Mouse (Mus musculus) lung, postnatal 0 days (tissue): Measurements from ENCODE around the gene Galnt14.

ENCODE experiments used
- CTCF ChIP-seq: IDR thresholded peaks from 2 replicates; pipeline ENCODE4 v1.5.1; 2016; ENCODE audit warnings: antibody characterized with exemption, mild to moderate bottlenecking
- EP300 ChIP-seq: IDR thresholded peaks from 2 replicates; pipeline ENCODE4 v1.6.1; 2016; ENCODE audit warnings: antibody characterized with exemption, mild to moderate bottlenecking, control low read depth

DNA sequence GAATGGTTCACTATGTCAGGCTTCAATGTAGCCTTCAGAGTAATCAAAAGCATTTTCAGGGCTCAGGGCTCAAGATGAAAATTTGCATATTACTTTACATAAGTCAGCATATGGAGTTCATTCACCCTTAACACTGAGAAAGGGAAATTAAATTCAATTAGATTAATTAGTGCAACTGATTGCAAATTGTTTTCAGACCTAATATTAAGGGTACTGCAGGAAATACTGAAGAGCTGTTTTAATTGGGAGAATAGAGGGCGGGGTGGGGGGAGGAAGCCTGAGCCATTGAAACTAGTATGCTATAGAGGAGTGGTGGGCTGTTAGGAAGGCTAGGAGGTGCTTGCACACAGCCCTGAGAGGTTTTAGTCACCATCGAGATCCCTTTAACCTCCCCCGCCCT, 237.2 kb downstream of the Galnt14 start:
- TF ChIP-seq CTCF = no peak
- no peak for TF ChIP-seq EP300
